Mouse (Mus musculus): ENCODE results near the gene Lrrfip1. TPM values are rescaled to one million over a fixed set of nuclear protein-coding genes. Genes with fewer than 3 reads are reported as not detected.

Lrrfip1 gene
- polyA plus RNA-seq, 1 experiment from 2014 or later: 85.4 TPM

GRCm38 (mm10) chr1:91086748-91087147, 88.2 kb downstream of the Lrrfip1 start:
- ATAC-seq (ENCODE audit: insufficient read depth, low FRiP score): no peak
- no peaks in the 10 kb centered on the region for H3K27me3 ChIP-seq (ENCODE audit: control insufficient read depth, insufficient read depth, low read length)
- no peak overlapping the region for H3K4me2 ChIP-seq (ENCODE audit: low read depth, low read length)
- peaks cover 37% of the 10 kb centered on the region for H3K4me1 ChIP-seq (ENCODE audit: control insufficient read depth, insufficient read depth, low read length)
- H3K9ac ChIP-seq (ENCODE audit: low read length): no peak overlapping the region
- no peak overlapping the region for H3K4me3 ChIP-seq (replicated peaks; ENCODE audit: low read length)
- H3K27ac ChIP-seq (ENCODE audit: low read length): 0 out of 2 replicates have a peak overlapping the region, but pooled peaks have one; percentile 5
- 76% methylated on average over 5 of the region's 5 CpGs for WGBS
- no peaks in the 10 kb centered on the region for H3K36me3 ChIP-seq (ENCODE audit: control insufficient read depth, insufficient read depth, low read length)
- H3K9me3 ChIP-seq (replicated peaks; ENCODE audit: control insufficient read depth, low read length): no peaks in the 10 kb centered on the region

- ATAC-seq (ENCODE audit: insufficient read depth, low FRiP score): no peak
- no peaks in the 10 kb centered on the region for H3K9me3 ChIP-seq (replicated peaks; ENCODE audit: control insufficient read depth, low read length)
- peaks cover 34% of the 10 kb centered on the region for H3K4me1 ChIP-seq (ENCODE audit: control insufficient read depth, insufficient read depth, low read length)
- no peak overlapping the region for H3K4me3 ChIP-seq (replicated peaks; ENCODE audit: low read length)
- 84% methylated on average over 7 of the region's 7 CpGs for WGBS
- H3K27me3 ChIP-seq (ENCODE audit: control insufficient read depth, insufficient read depth, low read length): no peaks in the 10 kb centered on the region
- H3K9ac ChIP-seq (ENCODE audit: low read length): no peak overlapping the region
- H3K36me3 ChIP-seq (ENCODE audit: control insufficient read depth, insufficient read depth, low read length): no peaks in the 10 kb centered on the region
- H3K4me2 ChIP-seq (ENCODE audit: low read depth, low read length): no peak overlapping the region
- peak overlapping the region; percentile 29; the same call in 1 of the 2 replicates for H3K27ac ChIP-seq (ENCODE audit: low read length)
These were observed 89.5 kb downstream of the Lrrfip1 start for GRCm38 (mm10) chr1:91088027-91088426.

- Histone ChIP-seq H3K4me2 (ENCODE audit: low read depth, low read length) (no peak overlapping the region), H3K4me3 (replicated peaks; ENCODE audit: low read length) (no peak overlapping the region), H3K9ac (ENCODE audit: low read length) (no peak overlapping the region), H3K9me3 (replicated peaks; ENCODE audit: control insufficient read depth, low read length) (no peaks in the 10 kb centered on the region), H3K36me3 (ENCODE audit: control insufficient read depth, insufficient read depth, low read length) (no peaks in the 10 kb centered on the region), H3K27ac (ENCODE audit: low read length) (no peak overlapping the region), H3K4me1 (ENCODE audit: control insufficient read depth, insufficient read depth, low read length) (peaks cover 29% of the 10 kb centered on the region), H3K27me3 (ENCODE audit: control insufficient read depth, insufficient read depth, low read length) (no peaks in the 10 kb centered on the region)
- ATAC-seq (ENCODE audit: insufficient read depth, low FRiP score): no peak
- 76% methylated on average over 8 of the region's 8 CpGs for WGBS
These were observed 90.4 kb downstream of the Lrrfip1 start for GRCm38 (mm10) chr1:91088941-91089340.

- H3K4me1 ChIP-seq (ENCODE audit: control insufficient read depth, insufficient read depth, low read length): peaks cover 28% of the 10 kb centered on the region
- H3K4me2 ChIP-seq (ENCODE audit: low read depth, low read length): no peak overlapping the region
- ATAC-seq (ENCODE audit: insufficient read depth, low FRiP score): no peak
- no peak overlapping the region for H3K4me3 ChIP-seq (replicated peaks; ENCODE audit: low read length)
- H3K27ac ChIP-seq (ENCODE audit: low read length): no peak overlapping the region
- WGBS: 70% methylated on average over 6 of the region's 6 CpGs
- no peaks in the 10 kb centered on the region for H3K9me3 ChIP-seq (replicated peaks; ENCODE audit: control insufficient read depth, low read length)
- H3K9ac ChIP-seq (ENCODE audit: low read length): no peak overlapping the region
- no peaks in the 10 kb centered on the region for H3K36me3 ChIP-seq (ENCODE audit: control insufficient read depth, insufficient read depth, low read length)
- no peaks in the 10 kb centered on the region for H3K27me3 ChIP-seq (ENCODE audit: control insufficient read depth, insufficient read depth, low read length)
These were observed 91.9 kb downstream of the Lrrfip1 start for GRCm38 (mm10) chr1:91090456-91090855.

GRCm38 (mm10) chr1:91092451-91092850, 93.9 kb downstream of the Lrrfip1 start:
- Histone ChIP-seq H3K27me3 (ENCODE audit: control insufficient read depth, insufficient read depth, low read length) (no peaks in the 10 kb centered on the region), H3K9ac (ENCODE audit: low read length) (no peak overlapping the region), H3K9me3 (replicated peaks; ENCODE audit: control insufficient read depth, low read length) (no peaks in the 10 kb centered on the region), H3K4me3 (replicated peaks; ENCODE audit: low read length) (no peak overlapping the region), H3K4me2 (ENCODE audit: low read depth, low read length) (no peak overlapping the region), H3K4me1 (ENCODE audit: control insufficient read depth, insufficient read depth, low read length) (peaks cover 27% of the 10 kb centered on the region), H3K27ac (ENCODE audit: low read length) (no peak overlapping the region), H3K36me3 (ENCODE audit: control insufficient read depth, insufficient read depth, low read length) (no peaks in the 10 kb centered on the region)
- no peak for ATAC-seq (ENCODE audit: insufficient read depth, low FRiP score)
- 53% methylated on average over 6 of the region's 6 CpGs for WGBS

GRCm38 (mm10) chr1:91093296-91093695, 94.8 kb downstream of the Lrrfip1 start:
- Histone ChIP-seq H3K4me1 (ENCODE audit: control insufficient read depth, insufficient read depth, low read length) (peaks cover 27% of the 10 kb centered on the region), H3K9me3 (replicated peaks; ENCODE audit: control insufficient read depth, low read length) (no peaks in the 10 kb centered on the region), H3K36me3 (ENCODE audit: control insufficient read depth, insufficient read depth, low read length) (no peaks in the 10 kb centered on the region), H3K4me2 (ENCODE audit: low read depth, low read length) (no peak overlapping the region), H3K4me3 (replicated peaks; ENCODE audit: low read length) (no peak overlapping the region), H3K27me3 (ENCODE audit: control insufficient read depth, insufficient read depth, low read length) (no peaks in the 10 kb centered on the region), H3K27ac (ENCODE audit: low read length) (no peak overlapping the region), H3K9ac (ENCODE audit: low read length) (no peak overlapping the region)
- ATAC-seq (ENCODE audit: insufficient read depth, low FRiP score): no peak
- 70% methylated on average over 2 of the region's 2 CpGs for WGBS

GRCm38 (mm10) chr1:91094001-91094400, 95.5 kb downstream of the Lrrfip1 start:
- Histone ChIP-seq H3K9me3 (replicated peaks; ENCODE audit: control insufficient read depth, low read length) (no peaks in the 10 kb centered on the region), H3K36me3 (ENCODE audit: control insufficient read depth, insufficient read depth, low read length) (no peaks in the 10 kb centered on the region), H3K4me3 (replicated peaks; ENCODE audit: low read length) (no peak overlapping the region), H3K4me1 (ENCODE audit: control insufficient read depth, insufficient read depth, low read length) (peaks cover 30% of the 10 kb centered on the region), H3K9ac (ENCODE audit: low read length) (no peak overlapping the region), H3K4me2 (ENCODE audit: low read depth, low read length) (no peak overlapping the region), H3K27me3 (ENCODE audit: control insufficient read depth, insufficient read depth, low read length) (no peaks in the 10 kb centered on the region), H3K27ac (ENCODE audit: low read length) (peak overlapping the region; percentile 30; the same call in 1 of the 2 replicates)
- no peak for ATAC-seq (ENCODE audit: insufficient read depth, low FRiP score)
- 76% methylated on average over 5 of the region's 5 CpGs for WGBS

GRCm38 (mm10) chr1:91095258-91095657, 96.7 kb downstream of the Lrrfip1 start:
- H3K27ac ChIP-seq (ENCODE audit: low read length): peak overlapping the region; percentile 66
- H3K9ac ChIP-seq (ENCODE audit: low read length): no peak overlapping the region
- WGBS: 43% methylated on average over 3 of the region's 3 CpGs
- H3K4me2 ChIP-seq (ENCODE audit: low read depth, low read length): no peak overlapping the region
- H3K9me3 ChIP-seq (replicated peaks; ENCODE audit: control insufficient read depth, low read length): no peaks in the 10 kb centered on the region
- H3K27me3 ChIP-seq (ENCODE audit: control insufficient read depth, insufficient read depth, low read length): no peaks in the 10 kb centered on the region
- H3K4me1 ChIP-seq (ENCODE audit: control insufficient read depth, insufficient read depth, low read length): peaks cover 30% of the 10 kb centered on the region
- H3K4me3 ChIP-seq (replicated peaks; ENCODE audit: low read length): no peak overlapping the region
- ATAC-seq (ENCODE audit: insufficient read depth, low FRiP score): 0 out of 2 replicates have a peak, but pooled peaks have one; percentile 31
- no peaks in the 10 kb centered on the region for H3K36me3 ChIP-seq (ENCODE audit: control insufficient read depth, insufficient read depth, low read length)

- Histone ChIP-seq H3K4me2 (ENCODE audit: low read depth, low read length) (no peak overlapping the region), H3K27ac (ENCODE audit: low read length) (peak overlapping the region; percentile 66), H3K4me1 (ENCODE audit: control insufficient read depth, insufficient read depth, low read length) (peaks cover 30% of the 10 kb centered on the region), H3K4me3 (replicated peaks; ENCODE audit: low read length) (no peak overlapping the region), H3K9me3 (replicated peaks; ENCODE audit: control insufficient read depth, low read length) (no peaks in the 10 kb centered on the region), H3K27me3 (ENCODE audit: control insufficient read depth, insufficient read depth, low read length) (no peaks in the 10 kb centered on the region), H3K9ac (ENCODE audit: low read length) (no peak overlapping the region; the same call in 1 of the 2 replicates), H3K36me3 (ENCODE audit: control insufficient read depth, insufficient read depth, low read length) (no peaks in the 10 kb centered on the region)
- no peak for ATAC-seq (ENCODE audit: insufficient read depth, low FRiP score)
- 50% methylated on average over 1 of the region's 1 CpGs for WGBS
These were observed 97.3 kb downstream of the Lrrfip1 start for GRCm38 (mm10) chr1:91095853-91096252.

Measured in stomach, embryonic 16.5 days (tissue).